Mouse (Mus musculus) embryonic stem cell, embryonic (primary cell): ENCODE data around the gene Hoxa9.

Source experiments
- CTCF ChIA-PET, 4 experiments: fragments of 300-600 bp in 2 of 4; fragments of 350-600 bp in 2 of 4; sonication (Branson Sonifier 250); formaldehyde crosslinking; loops; one replicate each; lab custom pipeline; 2022; ENCODE audit warnings: inconsistent platforms in 2 of 4; lab: Charles Lee
- POLR2A ChIA-PET, 4 experiments: fragments of 300-600 bp in 2 of 4; fragments of 350-600 bp in 2 of 4; sonication (Branson Sonifier 250); formaldehyde crosslinking; loops; one replicate each; lab custom pipeline; 2022; ENCODE audit warnings: antibody characterized with exemption in 4 of 4, inconsistent platforms in 1 of 4; lab: Charles Lee

Gene Hoxa9

GRCm38 (mm10) chr6:52265306-52265912, 34.5 kb upstream of the Hoxa9 start:
- POLR2A ChIA-PET = interaction anchor here in 2 of 4 experiments (0.7 to 1.6 kb wide), 3 partner anchors 14 to 61 kb away, joined by 3 to 6 read pairs (median 3); partner anchors contain the start of gene Hoxa5 (in 1 of the 2)
- CTCF ChIA-PET = interaction anchor here (0.5 to 1.5 kb wide), 5 partner anchors 8 to 717 kb away, joined by 3 to 5 read pairs (median 3); no protein-coding TSS in a partner anchor

GRCm38 (mm10) chr6:52264106-52264790, 33.4 kb upstream of the Hoxa9 start:
- CTCF ChIA-PET = interaction anchor here in 2 of 4 experiments (0.6 to 1.7 kb wide), 2 partner anchors 24 to 550 kb away, joined by 3 to 5 read pairs; partner anchors contain the start of gene Hoxa10 (in 1 of the 2)
- POLR2A ChIA-PET = interaction anchor here in 2 of 4 experiments (0.5 to 1.3 kb wide), 4 partner anchors 21 to 315 kb away, joined by 3 read pairs; no protein-coding TSS in a partner anchor

GRCm38 (mm10) chr6:52263321-52263585, 32.4 kb upstream of the Hoxa9 start:
- ChIA-PET CTCF (interaction anchor here in 2 of 4 experiments (1.0 to 1.7 kb wide), 2 partner anchors 23 to 572 kb away, joined by 3 to 5 read pairs; partner anchors contain the start of gene Hoxa10 (in 1 of the 2)), POLR2A (interaction anchor here in 2 of 4 experiments (0.5 to 1.4 kb wide), 5 partner anchors 11 to 316 kb away, joined by 3 to 4 read pairs (median 3); no protein-coding TSS in a partner anchor)

GRCm38 (mm10) chr6:52262463-52263320, 31.8 kb upstream of the Hoxa9 start:
- POLR2A ChIA-PET = interaction anchor here in 2 of 4 experiments (1.1 to 1.4 kb wide), 2 partner anchors 11 to 30 kb away, joined by 3 to 4 read pairs; no protein-coding TSS in a partner anchor
- CTCF ChIA-PET = interaction anchor here in 2 of 4 experiments (1.0 to 1.7 kb wide), 3 partner anchors 22 to 662 kb away, joined by 3 to 5 read pairs (median 3); partner anchors contain the start of gene Hoxa10 (in 1 of the 2)

GRCm38 (mm10) chr6:52261751-52262462, 31.0 kb upstream of the Hoxa9 start:
- CTCF ChIA-PET = interaction anchor here (0.5 to 2.5 kb wide), 8 partner anchors 21 to 747 kb away, joined by 3 to 9 read pairs (median 4); partner anchors contain the start of gene Hoxa10 (in 4 of the 4)
- POLR2A ChIA-PET = interaction anchor here (0.6 to 1.3 kb wide), 6 partner anchors 12 to 52 kb away, joined by 3 to 6 read pairs (median 3); partner anchors contain the start of gene Hoxa10 (in 1 of the 4)

GRCm38 (mm10) chr6:52260654-52261575, 30.0 kb upstream of the Hoxa9 start, which contains the start of gene Hoxa13:
Gene Hoxa13, minus strand, starts transcription at chr6:52260880.
- POLR2A ChIA-PET = interaction anchor here (0.5 to 1.8 kb wide), 12 partner anchors 16 to 578 kb away, joined by 3 to 8 read pairs (median 4); partner anchors contain the start of genes Hoxa10 (in 1 of the 4), Hoxa11 (in 1 of the 4) and Tax1bp1 (in 1 of the 4)
- CTCF ChIA-PET = interaction anchor here (0.6 to 4.8 kb wide), 14 partner anchors 14 to 865 kb away, joined by 3 to 45 read pairs (median 4); partner anchors contain the start of gene Hoxa10 (in 3 of the 4)

GRCm38 (mm10) chr6:52259811-52260261, 28.9 kb upstream of the Hoxa9 start:
- ChIA-PET POLR2A (interaction anchor here in 3 of 4 experiments (0.6 to 1.8 kb wide), 17 partner anchors 9 to 579 kb away, joined by 3 to 9 read pairs (median 4); partner anchors contain the start of genes Hoxa11 (in 2 of the 3) and Tax1bp1 (in 1 of the 3)), CTCF (interaction anchor here (0.6 to 4.8 kb wide), 17 partner anchors 11 to 728 kb away, joined by 3 to 45 read pairs (median 3); partner anchors contain the start of genes Hoxa10 (in 3 of the 4) and Hoxa7 (in 1 of the 4))

GRCm38 (mm10) chr6:52259081-52259790, 28.3 kb upstream of the Hoxa9 start:
- ChIA-PET POLR2A (interaction anchor here in 3 of 4 experiments (0.6 to 1.8 kb wide), 20 partner anchors 8 to 580 kb away, joined by 3 to 9 read pairs (median 4); partner anchors contain the start of genes Hoxa11 (in 2 of the 3) and Tax1bp1 (in 1 of the 3)), CTCF (interaction anchor here in 3 of 4 experiments (0.6 to 4.8 kb wide), 18 partner anchors 9 to 728 kb away, joined by 3 to 45 read pairs (median 3); partner anchors contain the start of genes Hoxa10 (in 2 of the 3) and Hoxa7 (in 1 of the 3))

- CTCF ChIA-PET = interaction anchor here (0.6 to 4.8 kb wide), 70 partner anchors 9 to 986 kb away, joined by 3 to 45 read pairs (median 4); partner anchors contain the start of genes Hoxa10 (in 3 of the 4), Evx1 (in 1 of the 4) and Hoxa11 (in 1 of the 4)
Measured at GRCm38 (mm10) chr6:52256956-52257355, 26.1 kb upstream of the Hoxa9 start.

GRCm38 (mm10) chr6:52253511-52254500, 22.9 kb upstream of the Hoxa9 start:
- CTCF ChIA-PET = interaction anchor here in 3 of 4 experiments (0.6 to 1.9 kb wide), 4 partner anchors 13 to 718 kb away, joined by 3 to 5 read pairs (median 4); partner anchors contain the start of gene Hoxa10 (in 1 of the 3)

More at GRCm38 (mm10) chr6:52256956-52257355, 26.1 kb upstream of the Hoxa9 start:
- POLR2A ChIA-PET = interaction anchor here in 2 of 4 experiments (0.9 to 1.3 kb wide), 4 partner anchors 56 to 582 kb away, joined by 3 to 5 read pairs (median 3); partner anchors contain the start of gene Evx1 (in 1 of the 2)

GRCm38 (mm10) chr6:52252775-52253376, 22.0 kb upstream of the Hoxa9 start:
- POLR2A ChIA-PET = interaction anchor here in 1 of 4 experiments (2.3 kb wide), 1 partner anchor 10 kb away, joined by 8 read pairs; no protein-coding TSS in a partner anchor
- CTCF ChIA-PET = interaction anchor here in 2 of 4 experiments (1.4 to 3.6 kb wide), 4 partner anchors 12 to 719 kb away, joined by 3 to 14 read pairs (median 4); partner anchors contain the start of gene Hoxa10 (in 2 of the 2)

More at GRCm38 (mm10) chr6:52253511-52254500, 22.9 kb upstream of the Hoxa9 start:
- POLR2A ChIA-PET = interaction anchor here in 2 of 4 experiments (0.6 to 0.9 kb wide), 2 partner anchors 11 to 91 kb away, joined by 3 to 4 read pairs; no protein-coding TSS in a partner anchor

GRCm38 (mm10) chr6:52252016-52252774, 21.3 kb upstream of the Hoxa9 start:
- ChIA-PET POLR2A (interaction anchor here in 2 of 4 experiments (0.7 to 2.3 kb wide), 5 partner anchors 7 to 508 kb away, joined by 3 to 9 read pairs (median 6); no protein-coding TSS in a partner anchor), CTCF (interaction anchor here (0.6 to 3.6 kb wide), 9 partner anchors 10 to 1677 kb away, joined by 3 to 14 read pairs (median 3); partner anchors contain the start of gene Hoxa10 (in 2 of the 4))
